8 mouse cellular contexts compared by ENCODE assay signal in genomic region chr10:81524051-81524605, GRCm38 (mm10). TPM values are rescaled to one million over a fixed set of nuclear protein-coding genes. Genes with fewer than 3 reads are reported as not detected.
DNase-seq lines count a peak whose midpoint lies in the region; ATAC-seq lines count a peak whose summit lies in the region.

Gene Gna15 (minus strand): TSS chr10:81524225.

- no peak within 1 kb of the TSS for H3K4me2 ChIP-seq in midbrain, embryonic 12.5 days (replicated peaks)
- no peak within 1 kb of the TSS for H3K4me2 ChIP-seq in midbrain, embryonic 15.5 days
- H3K4me2 ChIP-seq in embryonic facial prominence, embryonic 12.5 days (replicated peaks) = no peak within 1 kb of the TSS
- peak within 1 kb of the TSS; percentile 30 for H3K4me2 ChIP-seq in limb, embryonic 15.5 days
- no peak within 1 kb of the TSS; the same call in 1 of the 2 replicates for H3K4me2 ChIP-seq in stomach, embryonic 14.5 days (replicated peaks; ENCODE audit: low read depth, low read length)
- H3K4me2 ChIP-seq in midbrain, embryonic 14.5 days (ENCODE audit: low read length) = no peak within 1 kb of the TSS

- no peak within 1 kb of the TSS for H3K4me3 ChIP-seq in midbrain, embryonic 12.5 days
- no peak within 1 kb of the TSS for H3K4me3 ChIP-seq in midbrain, embryonic 15.5 days
- no peak within 1 kb of the TSS for H3K4me3 ChIP-seq in embryonic facial prominence, embryonic 12.5 days
- peak within 1 kb of the TSS; percentile 25 for H3K4me3 ChIP-seq in limb, embryonic 15.5 days
- H3K4me3 ChIP-seq in stomach, embryonic 14.5 days (ENCODE audit: low read depth, low read length) = 0 out of 2 replicates have a peak within 1 kb of the TSS, but pooled peaks have one; percentile 8
- no peak within 1 kb of the TSS for H3K4me3 ChIP-seq in midbrain, embryonic 14.5 days (replicated peaks; ENCODE audit: low read depth, low read length)

- no peak within 1 kb of the TSS for H3K27ac ChIP-seq in midbrain, embryonic 12.5 days (replicated peaks)
- no peak within 1 kb of the TSS for H3K27ac ChIP-seq in midbrain, embryonic 15.5 days
- H3K27ac ChIP-seq in embryonic facial prominence, embryonic 12.5 days = peak within 1 kb of the TSS; percentile 30; the same call in 1 of the 2 replicates
- H3K27ac ChIP-seq in limb, embryonic 15.5 days = peak within 1 kb of the TSS; percentile 68
- peak within 1 kb of the TSS; percentile 39 for H3K27ac ChIP-seq in stomach, embryonic 14.5 days (ENCODE audit: low read length)
- no peak within 1 kb of the TSS for H3K27ac ChIP-seq in midbrain, embryonic 14.5 days (replicated peaks; ENCODE audit: low read depth, low read length)

- 0 out of 2 replicates have a peak, but pooled peaks have one; percentile 12 for ATAC-seq in midbrain, embryonic 12.5 days (ENCODE audit: low FRiP score, low read depth)
- no peak for ATAC-seq in midbrain, embryonic 15.5 days (replicated peaks)
- no peak for ATAC-seq in embryonic facial prominence, embryonic 12.5 days (ENCODE audit: insufficient number of reproducible peaks, insufficient read depth, low FRiP score, low TSS enrichment)
- no peak for ATAC-seq in limb, embryonic 15.5 days (ENCODE audit: insufficient number of reproducible peaks, low FRiP score, low TSS enrichment, low read depth)
- peak; percentile 34 for ATAC-seq in stomach, embryonic 14.5 days (ENCODE audit: insufficient number of reproducible peaks, insufficient read depth, low FRiP score, low read depth)
- no peak for ATAC-seq in midbrain, embryonic 14.5 days (ENCODE audit: low FRiP score, low TSS enrichment)

- H3K4me1 ChIP-seq in midbrain, embryonic 12.5 days = no peaks in the 10 kb centered on the region
- H3K4me1 ChIP-seq in midbrain, embryonic 15.5 days = no peaks in the 10 kb centered on the region
- 0 out of 2 replicates have a peak, but pooled peaks cover 3% of the 10 kb centered on the region for H3K4me1 ChIP-seq in embryonic facial prominence, embryonic 12.5 days
- H3K4me1 ChIP-seq in limb, embryonic 15.5 days = 0 out of 2 replicates have a peak, but pooled peaks cover 9% of the 10 kb centered on the region
- H3K4me1 ChIP-seq in stomach, embryonic 14.5 days (ENCODE audit: control insufficient read depth, insufficient read depth, low read length) = 0 out of 2 replicates have a peak, but pooled peaks cover 9% of the 10 kb centered on the region
- no peaks in the 10 kb centered on the region for H3K4me1 ChIP-seq in midbrain, embryonic 14.5 days (ENCODE audit: control insufficient read depth, insufficient read depth, low read length)

- DNase-seq in thymus, adult 18-20 months = no peak
- no peak for DNase-seq in midbrain, embryonic 14.5 days
- DNase-seq in embryo, embryonic 9.5 days (ENCODE audit: extremely low spot score) = no peak

- H3K36me3 ChIP-seq in midbrain, embryonic 12.5 days = 0 out of 2 replicates have a peak, but pooled peaks cover 5% of the 10 kb centered on the region
- no peaks in the 10 kb centered on the region; the same call in 1 of the 2 replicates for H3K36me3 ChIP-seq in midbrain, embryonic 15.5 days (replicated peaks)
- peaks cover 5% of the 10 kb centered on the region for H3K36me3 ChIP-seq in embryonic facial prominence, embryonic 12.5 days
- H3K36me3 ChIP-seq in limb, embryonic 15.5 days = peaks cover 5% of the 10 kb centered on the region
- no peaks in the 10 kb centered on the region for H3K36me3 ChIP-seq in stomach, embryonic 14.5 days (ENCODE audit: control insufficient read depth, insufficient read depth, low read length)
- peaks cover 7% of the 10 kb centered on the region for H3K36me3 ChIP-seq in midbrain, embryonic 14.5 days (ENCODE audit: control insufficient read depth, insufficient read depth, low read length)

- no peak within 1 kb of the TSS for H3K9ac ChIP-seq in midbrain, embryonic 12.5 days (replicated peaks)
- no peak within 1 kb of the TSS for H3K9ac ChIP-seq in midbrain, embryonic 15.5 days
- no peak within 1 kb of the TSS; the same call in 1 of the 2 replicates for H3K9ac ChIP-seq in embryonic facial prominence, embryonic 12.5 days
- H3K9ac ChIP-seq in limb, embryonic 15.5 days = no peak within 1 kb of the TSS; the same call in 1 of the 2 replicates
- H3K9ac ChIP-seq in stomach, embryonic 14.5 days (replicated peaks; ENCODE audit: low read depth, low read length) = no peak within 1 kb of the TSS
- no peak within 1 kb of the TSS for H3K9ac ChIP-seq in midbrain, embryonic 14.5 days (replicated peaks; ENCODE audit: low read length)

- H3K27me3 ChIP-seq in midbrain, embryonic 12.5 days = peaks cover 16% of the 10 kb centered on the region
- no peaks in the 10 kb centered on the region for H3K27me3 ChIP-seq in midbrain, embryonic 15.5 days (replicated peaks)
- peaks cover 12% of the 10 kb centered on the region for H3K27me3 ChIP-seq in embryonic facial prominence, embryonic 12.5 days
- H3K27me3 ChIP-seq in limb, embryonic 15.5 days = peaks cover 12% of the 10 kb centered on the region
- H3K27me3 ChIP-seq in stomach, embryonic 14.5 days (ENCODE audit: control insufficient read depth, insufficient read depth, low read length) = no peaks in the 10 kb centered on the region
- no peaks in the 10 kb centered on the region for H3K27me3 ChIP-seq in midbrain, embryonic 14.5 days (ENCODE audit: control insufficient read depth, insufficient read depth, low read length)

- H3K9me3 ChIP-seq in midbrain, embryonic 12.5 days = no peaks in the 10 kb centered on the region
- no peaks in the 10 kb centered on the region for H3K9me3 ChIP-seq in midbrain, embryonic 15.5 days
- no peaks in the 10 kb centered on the region for H3K9me3 ChIP-seq in embryonic facial prominence, embryonic 12.5 days
- H3K9me3 ChIP-seq in limb, embryonic 15.5 days = no peaks in the 10 kb centered on the region
- no peaks in the 10 kb centered on the region for H3K9me3 ChIP-seq in stomach, embryonic 14.5 days (ENCODE audit: control insufficient read depth, low read depth, low read length)
- no peaks in the 10 kb centered on the region for H3K9me3 ChIP-seq in midbrain, embryonic 14.5 days (ENCODE audit: control insufficient read depth, low read length)

- WGBS in midbrain, embryonic 12.5 days = 26% methylated on average over 9 of the region's 9 CpGs
- WGBS in midbrain, embryonic 15.5 days = 27% methylated on average over 9 of the region's 9 CpGs
- 17% methylated on average over 9 of the region's 9 CpGs for WGBS in embryonic facial prominence, embryonic 12.5 days
- WGBS in limb, embryonic 15.5 days = 16% methylated on average over 9 of the region's 9 CpGs
- 10% methylated on average over 9 of the region's 9 CpGs for WGBS in stomach, embryonic 14.5 days
- WGBS in midbrain, embryonic 14.5 days = 31% methylated on average over 9 of the region's 9 CpGs

RNA-seq across cellular contexts. Expression of gene Gna15, which starts in this region (rescaled TPM):
- 0.58 and 1.0 TPM in 2 replicates for polyA plus RNA-seq in midbrain, embryonic 12.5 days (2016; fragmentation: Nextera tagmentation; extraction: Ambion mirVana)
- 0.96 and 1.1 TPM in 2 replicates for polyA plus RNA-seq in midbrain, embryonic 15.5 days (2015; fragmentation: Nextera tagmentation; extraction: Ambion mirVana)
- 0.86 and 0.97 TPM in 2 replicates for polyA plus RNA-seq in embryonic facial prominence, embryonic 12.5 days (2016; fragmentation: Nextera tagmentation; extraction: Ambion mirVana)
- 7.3 and 7.9 TPM in 2 replicates for polyA plus RNA-seq in limb, embryonic 15.5 days (2015; fragmentation: Nextera tagmentation; extraction: Ambion mirVana)
- polyA plus RNA-seq in stomach, embryonic 14.5 days (2014; fragmentation: Nextera tagmentation; extraction: Ambion mirVana) = 3.6 and 7.4 TPM in 2 replicates
- 0.69 and 0.88 TPM in 2 replicates for polyA plus RNA-seq in midbrain, embryonic 14.5 days (2014; fragmentation: Nextera tagmentation; extraction: Ambion mirVana)

Comparison
In these comparisons a context has a peak if more than half of its experiments do, and no peak if none do; other contexts are left out.
1. ATAC-seq: peak in midbrain, embryonic 12.5 days (single experiment) and stomach, embryonic 14.5 days (single experiment); none in midbrain, embryonic 15.5 days (single experiment), embryonic facial prominence, embryonic 12.5 days (single experiment), limb, embryonic 15.5 days (single experiment) and midbrain, embryonic 14.5 days (single experiment).
2. H3K27ac ChIP-seq: peak in embryonic facial prominence, embryonic 12.5 days (single experiment), limb, embryonic 15.5 days (single experiment) and stomach, embryonic 14.5 days (single experiment); none in midbrain, embryonic 12.5 days (single experiment), midbrain, embryonic 15.5 days (single experiment) and midbrain, embryonic 14.5 days (single experiment).
3. H3K4me3 ChIP-seq: peak in limb, embryonic 15.5 days (single experiment) and stomach, embryonic 14.5 days (single experiment); none in midbrain, embryonic 12.5 days (single experiment), midbrain, embryonic 15.5 days (single experiment), embryonic facial prominence, embryonic 12.5 days (single experiment) and midbrain, embryonic 14.5 days (single experiment).